Mouse (Mus musculus) neural tube, embryonic 10.5 days (tissue): Measurements from ENCODE around the gene Nxt2.
"Not testable (repeated sequence)": the region's sequence is repeated elsewhere in the genome, so short reads cannot be mapped to it uniquely, and the experiment has no call there.

Source experiments
- DNase-seq: peaks from one replicate; pipeline ENCODE4 v3.0.0-alpha.2; 2017; ENCODE audit warnings: low spot score; ENCODE audit errors: extremely low spot score

Nxt2 gene

DNA sequence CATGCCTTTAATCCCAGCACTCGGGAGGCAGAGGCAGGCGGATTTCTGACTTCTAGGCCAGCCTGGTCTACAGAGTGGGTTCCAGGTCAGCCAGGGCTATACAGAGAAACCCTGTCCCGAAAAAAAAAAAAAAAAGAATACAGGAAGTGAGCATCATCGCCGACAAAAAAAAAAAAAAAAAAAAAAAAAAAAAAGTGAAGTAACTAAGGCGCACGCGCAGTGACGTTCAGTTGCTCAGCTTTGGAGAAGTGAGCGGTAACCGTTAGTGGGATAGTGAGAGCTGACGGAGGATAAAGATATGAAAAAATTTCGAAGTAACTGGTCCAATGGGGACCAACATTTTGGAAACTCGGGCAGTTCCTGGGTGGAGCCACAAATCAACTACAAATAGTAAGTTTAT, at the start of gene Nxt2:
Gene Nxt2 (plus strand): TSS at position 229 of the 400 bp plus-strand sequence.
- no peak for DNase-seq

DNA sequence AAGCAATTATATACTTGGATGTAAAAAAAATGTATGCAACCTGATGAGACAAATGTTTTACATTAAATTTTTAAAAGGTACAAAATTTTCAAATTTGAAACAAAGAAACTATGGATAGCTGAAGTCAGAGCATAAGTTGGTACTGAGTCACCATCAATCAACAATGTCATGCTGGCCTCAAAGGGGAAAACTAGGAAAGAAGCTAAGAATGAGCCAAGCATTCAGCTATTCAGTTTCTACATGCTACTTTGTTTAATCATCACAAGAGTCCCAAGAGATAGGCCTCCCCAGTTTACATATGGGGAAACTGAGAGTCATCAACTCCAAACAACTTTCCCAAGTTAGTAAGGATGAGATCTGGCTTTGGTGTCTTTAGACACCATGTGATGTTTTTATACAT, 49.6 kb upstream of the Nxt2 start:
- no peak for DNase-seq

DNA sequence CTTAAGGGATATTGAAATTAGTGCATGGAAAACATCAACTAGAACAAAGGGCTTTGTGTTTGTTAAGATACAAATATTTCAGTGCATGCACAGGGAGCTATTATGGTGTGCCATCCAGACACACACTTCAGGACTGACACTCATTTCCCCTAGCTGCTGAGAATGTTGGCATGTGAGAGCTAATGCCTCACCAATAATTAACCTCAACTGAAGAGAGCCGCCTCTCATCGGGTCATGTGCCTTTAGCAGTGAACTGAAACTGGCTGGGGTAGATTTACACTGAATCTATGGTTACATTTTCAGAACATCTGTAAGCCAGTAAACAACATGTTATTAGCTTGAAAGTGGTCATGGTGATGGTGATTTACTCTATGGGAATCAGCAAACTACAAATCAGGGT, 44.5 kb upstream of the Nxt2 start:
- DNase-seq, result no peak

DNA sequence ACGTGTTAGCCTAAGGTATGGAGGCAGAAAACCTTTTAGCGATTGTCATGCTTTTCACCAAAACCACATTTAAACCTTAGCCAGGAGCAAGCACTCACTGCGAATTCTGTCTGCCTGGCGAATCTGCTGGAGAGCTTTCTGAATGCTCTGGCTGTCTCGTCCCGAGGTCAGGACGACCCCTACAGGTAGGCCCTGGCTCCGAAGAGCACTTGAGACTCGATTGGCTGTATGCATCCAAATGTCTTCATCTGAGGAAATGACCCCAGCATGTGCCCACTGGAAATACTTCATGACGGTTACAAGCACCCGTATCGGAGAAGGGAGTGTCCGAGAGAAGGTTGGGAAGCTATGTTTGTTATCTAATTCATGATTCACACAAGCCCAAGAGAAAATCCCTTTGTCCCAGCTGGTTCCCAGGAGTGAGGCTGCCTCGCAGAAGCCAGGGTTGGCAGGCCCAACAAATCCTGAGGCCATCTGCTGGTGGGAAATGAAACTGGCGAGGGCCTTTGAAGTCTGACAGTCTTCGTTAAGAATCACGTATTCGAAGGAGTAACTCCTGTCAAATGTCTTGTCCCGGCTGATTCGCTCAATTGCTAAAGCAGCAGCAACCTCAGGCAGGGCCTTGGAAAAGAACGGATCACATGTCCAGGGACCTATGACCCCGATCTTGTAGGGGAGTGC, 37.4 kb upstream of the Nxt2 start:
- DNase-seq, result peak; percentile 49

DNA sequence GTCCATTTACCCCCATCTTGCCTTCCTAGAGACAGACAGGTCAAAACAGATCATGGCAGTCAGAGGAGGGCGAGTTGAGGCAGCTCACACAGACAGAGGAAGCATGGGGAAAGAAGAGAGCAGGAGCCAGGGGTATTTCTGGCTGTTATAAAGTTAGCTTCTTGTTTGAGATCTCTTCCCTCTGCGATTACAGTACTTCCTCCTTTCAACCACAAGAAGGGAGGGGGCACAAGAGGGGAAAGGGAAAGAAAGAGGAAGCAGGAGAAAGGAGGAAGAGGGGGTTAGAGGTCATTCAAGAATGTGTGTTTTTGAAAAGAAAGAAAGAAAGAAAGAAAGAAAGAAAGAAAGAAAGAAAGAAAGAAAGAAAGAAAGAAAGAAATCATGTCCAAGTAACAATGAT, 36.2 kb upstream of the Nxt2 start:
- no peak for DNase-seq

DNA sequence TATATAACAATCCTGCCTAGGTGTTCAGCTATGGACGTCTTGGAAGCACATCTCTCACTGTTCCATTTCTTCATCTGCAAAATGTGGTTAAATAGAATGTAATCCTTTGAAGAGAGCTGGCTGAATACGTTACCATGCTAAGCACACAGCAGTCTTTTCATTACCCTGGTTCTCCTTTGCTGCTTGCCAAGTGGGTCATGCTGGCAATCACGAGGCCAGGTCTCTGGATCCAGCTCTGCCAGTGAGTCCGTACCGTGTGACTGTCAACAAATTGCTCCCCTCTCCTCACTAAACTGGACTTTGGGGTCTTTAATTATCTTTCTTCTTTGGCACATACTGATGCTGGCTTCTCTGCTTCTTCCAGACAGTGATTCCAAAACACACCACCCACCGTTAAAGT, 32.1 kb upstream of the Nxt2 start:
- DNase-seq, result no peak

DNA sequence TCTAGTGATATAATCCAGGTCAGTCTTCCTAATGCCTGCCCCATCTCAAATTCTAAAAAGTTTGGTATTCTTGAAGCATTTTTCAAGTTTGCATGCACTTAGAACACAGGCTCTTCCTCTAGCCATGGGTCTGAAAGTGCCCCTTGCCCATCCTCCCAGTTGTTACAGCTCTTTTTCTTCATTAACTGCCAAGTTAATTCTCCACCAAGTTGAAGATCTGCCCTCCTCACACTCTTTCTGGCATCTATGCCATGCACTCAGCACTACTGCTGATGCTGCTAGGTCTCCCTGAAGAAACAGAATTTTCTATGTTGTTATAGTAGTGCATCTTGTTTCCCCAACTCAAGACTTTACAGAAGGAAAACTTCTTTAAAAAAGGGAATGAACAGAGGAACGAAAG, 31.0 kb upstream of the Nxt2 start:
- no peak for DNase-seq

DNA sequence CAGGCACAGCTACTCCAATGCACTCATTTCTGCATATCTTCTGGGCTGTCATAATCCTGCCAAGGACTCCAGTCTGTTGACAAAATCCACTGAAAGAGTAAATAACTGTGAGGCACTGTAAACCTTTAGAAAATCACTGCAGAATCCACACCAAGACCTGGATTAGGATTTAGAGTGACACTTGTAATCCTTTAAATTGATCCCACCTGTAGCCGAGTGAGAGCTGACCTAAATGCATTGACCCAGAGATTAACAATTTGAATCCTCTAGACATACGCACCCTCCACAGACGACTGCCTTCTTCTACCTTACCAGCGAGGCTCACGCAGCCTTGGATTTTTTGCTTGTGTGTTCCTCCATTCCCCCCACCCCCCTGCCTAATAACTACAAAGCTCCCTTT, 29.7 kb upstream of the Nxt2 start, which contains the start of gene Gucy2f:
Gene Gucy2f (minus strand): TSS at position 101 of the 400 bp plus-strand sequence.
- no peak for DNase-seq

DNA sequence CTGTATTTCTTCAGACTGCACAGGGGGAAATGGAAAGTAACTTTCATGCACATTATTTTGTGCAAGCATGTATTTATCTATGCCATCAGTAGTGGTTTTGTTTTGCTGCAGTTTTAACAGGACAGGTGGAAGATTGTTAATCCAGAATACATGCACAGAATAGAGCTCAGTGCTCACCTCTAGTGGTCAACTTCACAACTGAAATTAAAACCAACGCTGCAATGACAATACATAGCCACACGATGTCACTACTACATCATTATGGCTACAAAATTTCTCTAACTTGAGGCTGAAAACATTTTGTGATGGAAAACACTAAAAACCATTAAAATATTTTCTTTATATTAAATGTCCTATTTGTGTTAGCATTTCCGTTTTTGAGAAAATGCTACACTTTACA, 26.3 kb upstream of the Nxt2 start:
- DNase-seq, result peak; percentile 14

DNA sequence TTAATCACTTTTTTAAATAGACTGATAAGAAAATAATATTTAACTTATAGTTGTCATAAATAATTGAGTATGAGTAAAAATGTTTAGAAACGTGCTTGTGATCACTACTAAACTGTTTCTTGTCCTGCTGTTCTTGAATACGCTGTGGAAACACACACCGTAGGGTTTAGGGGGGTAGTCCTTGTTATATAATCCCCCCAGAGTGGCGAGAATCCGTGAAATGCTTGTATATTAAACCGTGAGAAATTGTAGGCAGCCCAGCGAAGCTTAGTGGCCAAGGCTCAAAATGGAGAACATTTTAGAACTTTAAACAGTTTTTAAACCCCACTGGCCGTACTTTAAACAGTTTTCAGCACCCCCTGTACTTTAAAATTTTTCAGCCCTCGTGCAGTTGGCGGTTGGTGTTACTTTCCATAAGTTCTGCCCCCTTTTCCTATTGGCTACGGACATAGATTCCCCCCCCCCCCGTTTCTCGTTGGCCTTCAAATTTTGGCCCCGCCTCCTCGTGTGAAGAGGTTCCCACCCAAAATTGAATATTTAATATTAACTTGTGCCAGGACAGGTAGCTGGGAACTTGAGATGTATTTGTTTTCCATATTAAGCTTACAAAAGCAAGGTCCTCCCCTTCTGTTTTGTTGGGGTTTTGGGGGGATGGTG, 956 bp downstream of the Nxt2 start:
- DNase-seq, result peak; percentile 21

DNA sequence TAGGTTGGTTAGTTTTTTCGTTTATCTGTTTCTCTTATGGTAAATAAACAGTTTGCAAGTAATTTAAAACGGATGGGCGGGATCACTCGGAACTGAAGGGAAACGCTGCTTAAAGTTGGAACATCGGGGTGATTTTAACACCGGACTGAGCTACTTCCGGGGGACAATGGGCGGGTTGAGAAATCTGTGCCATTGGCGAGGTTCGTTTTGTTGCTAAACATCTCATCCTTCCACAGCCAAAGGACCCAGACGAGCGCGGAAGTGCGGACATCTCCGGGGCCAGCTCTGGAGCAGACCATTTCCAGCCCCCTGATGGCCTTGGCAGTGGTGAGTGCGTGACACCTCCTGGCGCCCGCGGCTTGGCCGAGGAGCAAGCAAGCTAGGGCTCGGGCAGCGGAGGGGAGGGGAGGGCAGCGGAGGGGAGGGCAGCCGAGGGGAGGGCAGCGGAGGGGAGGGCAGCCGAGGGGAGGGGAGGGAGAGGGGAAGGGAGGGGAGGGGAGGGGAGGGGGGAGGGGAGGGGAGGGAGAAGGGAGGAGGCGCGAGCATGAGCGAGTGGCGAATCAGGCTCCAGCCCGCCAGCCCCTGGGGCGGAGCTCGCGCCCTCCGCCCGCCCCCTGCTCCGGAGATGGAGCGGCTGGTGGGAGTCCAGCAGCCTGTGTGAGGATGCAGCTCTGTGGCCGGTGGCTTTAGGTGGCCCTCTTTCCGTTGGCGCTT, 1.6 kb downstream of the Nxt2 start:
- peak; percentile 61 for DNase-seq

DNA sequence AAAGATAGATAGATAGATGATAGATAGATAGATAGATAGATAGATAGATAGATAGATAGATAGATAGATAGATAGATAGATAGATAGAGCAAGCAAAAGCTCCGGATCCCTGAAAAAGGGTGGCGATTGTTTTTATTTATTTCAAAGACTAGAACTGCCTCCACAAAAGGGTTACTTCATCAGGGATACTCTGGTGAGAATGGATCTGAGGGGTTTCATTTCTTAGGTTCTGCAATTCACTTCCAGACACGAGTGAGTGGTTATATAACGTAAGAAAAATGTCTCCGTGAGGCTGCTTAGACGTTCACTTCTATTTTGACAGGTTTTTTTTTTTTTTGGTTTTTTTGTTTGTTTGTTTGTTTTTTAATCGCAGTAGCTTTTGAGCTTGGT, 2.2 kb downstream of the Nxt2 start:
- no peak for DNase-seq

DNA sequence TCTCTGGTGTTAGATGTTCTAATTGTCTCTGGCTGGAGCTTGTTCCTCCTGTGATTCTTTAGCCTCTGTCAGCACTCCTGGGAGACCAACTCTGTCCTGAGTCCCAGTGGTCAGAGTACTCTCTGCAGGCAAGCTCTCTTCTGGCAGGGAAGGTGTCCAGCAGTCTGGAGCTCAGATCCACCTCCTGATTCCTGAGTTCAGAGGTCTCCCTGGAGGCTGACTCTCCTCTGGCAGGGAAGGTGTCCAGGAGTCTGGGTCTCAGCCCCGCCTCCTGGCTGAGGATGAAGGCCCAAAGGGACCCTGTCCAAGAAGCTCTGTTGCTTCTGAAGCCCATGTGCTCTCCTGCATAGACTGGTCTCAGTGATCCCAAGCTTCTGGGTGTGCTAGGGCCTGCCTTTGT, 9.6 kb downstream of the Nxt2 start:
- not testable (repeated sequence) for DNase-seq

DNA sequence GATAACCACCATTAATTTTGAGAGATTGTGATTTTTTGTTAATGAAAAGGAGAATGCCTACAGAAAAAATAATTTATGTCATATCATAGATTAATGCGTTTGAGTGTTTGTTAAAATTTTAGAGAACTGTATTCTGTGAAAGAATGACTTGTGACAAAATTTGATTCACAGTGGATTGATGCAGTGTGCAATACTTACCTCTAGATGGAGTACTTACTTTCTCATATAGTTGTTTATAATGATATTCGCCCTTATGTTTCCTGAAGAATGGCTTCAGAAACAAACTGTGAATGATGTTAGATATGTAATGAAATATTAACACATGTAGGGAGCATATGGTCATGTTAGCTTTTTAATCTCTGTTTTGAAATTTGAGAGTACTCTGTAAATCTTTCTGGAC, 10.5 kb downstream of the Nxt2 start:
- no peak for DNase-seq

DNA sequence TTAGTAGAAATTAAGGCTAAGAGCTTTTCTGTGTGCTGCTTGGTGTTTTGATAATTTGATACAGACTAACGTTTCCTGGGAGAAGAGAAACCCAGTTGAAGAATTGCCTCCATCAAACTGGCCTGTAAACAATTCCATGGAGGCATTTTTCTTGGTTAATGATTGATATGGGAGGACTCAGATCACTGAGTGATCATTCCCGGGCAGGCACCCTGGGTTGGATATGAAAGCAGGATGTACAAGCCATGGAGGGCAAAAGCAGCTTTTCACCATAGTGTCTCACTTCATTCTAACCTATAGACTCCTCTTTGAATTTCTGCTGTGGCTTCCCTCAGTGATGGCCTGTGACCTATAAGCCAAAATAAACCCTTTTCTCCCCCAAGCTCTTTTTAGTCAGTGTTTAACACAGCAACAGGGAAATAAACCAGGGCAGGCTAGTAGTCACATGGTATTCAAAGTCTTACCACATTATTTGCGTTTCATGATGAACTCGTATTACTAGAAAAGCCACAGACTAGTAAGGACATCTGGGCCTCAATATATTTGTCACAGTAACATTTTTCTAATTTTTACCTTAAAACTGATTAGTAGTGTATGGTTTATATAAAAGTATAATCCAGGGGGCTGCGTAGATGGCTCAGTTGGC, 19.2 kb downstream of the Nxt2 start:
- DNase-seq, result no peak

DNA sequence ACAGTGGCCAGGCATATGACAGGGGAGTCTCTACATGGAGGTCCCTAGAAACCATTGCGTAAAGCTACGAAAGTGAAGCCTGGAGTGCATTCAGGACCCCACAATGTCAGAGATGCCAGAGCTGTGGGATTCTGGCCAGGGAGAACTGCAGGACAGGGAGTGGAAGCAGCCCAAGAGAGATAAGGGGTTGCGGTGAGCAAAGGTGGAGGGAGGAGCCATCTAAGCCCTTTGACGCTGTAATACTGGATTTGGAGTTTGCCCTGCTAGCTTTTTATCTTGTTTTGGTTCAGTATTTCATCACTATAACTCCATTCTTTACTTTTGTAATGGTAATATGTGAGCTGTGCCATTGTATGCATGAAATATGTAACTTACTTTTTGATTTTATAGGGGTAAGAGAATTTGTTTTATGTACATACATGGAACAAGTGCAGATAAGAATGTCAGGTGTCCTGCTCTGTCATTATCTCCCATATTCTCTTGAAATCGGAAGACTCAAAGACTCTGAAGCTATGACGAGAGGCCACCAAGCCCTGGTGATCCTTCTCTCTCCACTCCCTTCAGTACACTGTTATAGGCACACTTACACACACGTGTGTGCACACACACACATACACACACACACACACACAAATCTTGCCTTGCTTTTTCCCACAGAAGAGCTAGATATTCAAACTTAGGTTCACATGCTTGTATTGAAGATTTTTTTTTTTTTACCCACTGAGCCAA, 23.6 kb downstream of the Nxt2 start:
- no peak for DNase-seq

DNA sequence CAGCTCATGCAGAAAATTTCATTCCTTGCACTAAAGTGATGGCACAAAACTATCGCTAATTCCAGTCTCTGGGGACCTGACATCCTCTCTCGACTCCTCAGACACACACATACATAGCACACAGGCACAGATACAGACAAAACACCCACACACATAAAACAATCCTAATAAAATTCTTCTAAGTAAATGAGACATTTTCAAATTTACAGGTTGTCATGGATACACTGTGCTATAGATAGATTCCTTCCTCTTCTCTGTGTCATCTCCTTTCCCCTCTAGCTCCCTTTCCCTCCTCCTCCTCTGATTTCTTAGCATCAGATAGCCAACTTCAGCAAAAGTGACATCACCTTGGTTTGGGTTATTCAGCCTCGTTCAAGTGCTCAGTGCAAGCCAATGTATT, 49.5 kb downstream of the Nxt2 start:
- DNase-seq, result no peak

DNA sequence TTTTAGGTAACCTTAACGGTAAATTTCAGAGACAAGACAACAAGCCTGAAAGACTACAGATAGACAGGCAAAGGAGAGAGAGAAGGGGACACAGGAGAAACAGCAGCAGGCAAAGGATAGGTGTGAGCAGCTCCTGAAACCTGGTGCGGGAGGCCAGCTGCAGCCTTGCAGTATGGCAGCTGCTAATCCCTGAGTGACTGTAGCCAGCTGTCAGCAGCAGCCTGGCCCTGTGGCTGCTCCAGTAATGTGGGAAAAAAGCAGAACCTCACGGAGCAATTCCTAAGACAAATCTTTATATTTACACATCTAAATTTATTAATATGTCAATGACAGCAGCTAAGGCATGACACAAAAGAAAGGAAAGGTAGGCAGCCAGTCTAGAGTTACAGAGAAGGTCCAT, 50.0 kb downstream of the Nxt2 start:
- no peak for DNase-seq

DNA sequence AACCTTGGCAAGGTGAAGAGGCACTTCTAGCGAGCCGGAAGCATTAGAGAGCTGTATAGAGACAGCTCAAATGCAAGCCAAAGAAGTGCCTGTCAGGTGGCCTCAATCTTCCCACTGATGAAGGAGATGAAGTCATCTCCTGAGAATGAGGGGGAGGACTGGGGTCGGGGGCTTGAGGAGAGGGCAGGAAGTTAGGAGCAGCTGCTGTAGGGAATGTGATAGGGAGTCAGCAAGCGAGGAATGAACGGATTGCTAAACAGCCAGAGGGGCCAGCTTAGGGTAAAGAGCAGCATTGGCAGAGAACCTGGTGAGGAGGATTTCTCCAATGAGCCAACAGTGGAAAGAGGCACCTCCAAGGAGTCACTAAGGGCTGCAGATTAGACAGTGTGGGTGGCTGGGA, 59.3 kb downstream of the Nxt2 start:
- no peak for DNase-seq
